ENCODE assay signal across 23 mouse cellular contexts in the genomic region with DNA sequence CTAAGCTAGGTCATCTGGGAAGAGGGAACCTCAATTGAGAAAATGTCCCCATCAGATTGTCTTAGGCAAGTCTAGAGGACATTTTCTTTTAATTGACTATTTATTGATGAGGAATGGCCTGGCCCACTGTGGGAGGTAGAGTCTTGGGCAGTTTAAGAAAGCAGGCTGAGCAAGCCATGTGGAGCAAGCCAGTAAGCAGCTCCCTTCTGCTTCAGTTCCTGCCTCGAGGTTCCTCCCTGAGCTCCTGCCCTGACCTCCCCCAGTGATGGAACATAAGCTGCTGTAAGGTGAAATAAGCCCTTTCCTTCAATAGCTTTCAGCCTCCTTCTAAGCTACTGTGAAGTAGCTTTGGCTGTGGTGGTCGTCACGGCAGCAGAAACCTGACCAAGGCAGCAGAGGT. TPM values are rescaled to one million over a fixed set of nuclear protein-coding genes. Genes with fewer than 3 reads are reported as not detected.
"Had no signal": no experiment of that assay in that cellular context is flagged by ENCODE, and none has a peak within 500 bp of the region (broad histone marks: within the 10 kb centered on the region; RNA-seq: fewer than 3 reads in every experiment).

No protein-coding gene starts in this region.

- H3K4me3 ChIP-seq: heart, embryonic 13.5 days; heart, embryonic 15.5 days; hindbrain, embryonic 13.5 days; hindbrain, embryonic 15.5 days; layer of hippocampus, adult 2 months; left cerebral cortex, adult 2 months; limb, embryonic 10.5 days; limb, embryonic 12.5 days had no signal

- H3K27me3 ChIP-seq: heart, embryonic 13.5 days; heart, embryonic 15.5 days; hindbrain, embryonic 13.5 days; hindbrain, embryonic 15.5 days; limb, embryonic 12.5 days had no signal

- H3K4me1 ChIP-seq: heart, embryonic 13.5 days; heart, embryonic 15.5 days; hindbrain, embryonic 13.5 days; hindbrain, embryonic 15.5 days; limb, embryonic 10.5 days; limb, embryonic 12.5 days had no signal

- DNase-seq: forebrain, postnatal 0 days; gastrocnemius, postnatal 14 days; gastrocnemius, postnatal 36 days; heart, adult 18-20 months; heart, postnatal 14 days; heart, postnatal 36 days; kidney, adult 11 months; kidney, adult 2 months; kidney, postnatal 10 days; kidney, postnatal 25 days; kidney, postnatal 4 days had no signal

- H3K27ac ChIP-seq: heart, embryonic 13.5 days; heart, embryonic 15.5 days; hindbrain, embryonic 13.5 days; hindbrain, embryonic 15.5 days; hindbrain, postnatal 0 days; layer of hippocampus, adult 2 months; left cerebral cortex, adult 2 months; limb, embryonic 10.5 days; limb, embryonic 12.5 days had no signal

- H3K36me3 ChIP-seq: heart, embryonic 13.5 days; heart, embryonic 15.5 days; hindbrain, embryonic 13.5 days; hindbrain, embryonic 15.5 days; limb, embryonic 10.5 days; limb, embryonic 12.5 days had no signal

RNA-seq across cellular contexts. Expression of gene H2-Ob, which starts 1.0 kb away (rescaled TPM):
- polyA plus RNA-seq: heart, embryonic 11.5 days; heart, embryonic 13.5 days; hindbrain, embryonic 11.5 days; kidney, embryonic 14.5 days; limb, embryonic 10.5 days; limb, embryonic 12.5 days had no signal

RNA-seq across cellular contexts. Expression of gene H2-Aa, which starts 49.9 kb away (rescaled TPM):
- polyA plus RNA-seq: heart, embryonic 11.5 days; hindbrain, embryonic 11.5 days; limb, embryonic 10.5 days; limb, embryonic 12.5 days had no signal
